Mouse (Mus musculus) liver, embryonic 15.5 days (tissue): Measurements from ENCODE around the gene Icmt. TPM values are rescaled to one million over a fixed set of nuclear protein-coding genes. Genes with fewer than 3 reads are reported as not detected.

ENCODE experiments used
- ATAC-seq: fragments of 200-750 bp; cut with Nextera tagmentation; 2 replicates; pipeline ENCODE4 v1.8.0; 2017; ENCODE audit warnings: moderate number of reproducible peaks, mild to moderate bottlenecking, moderate library complexity; ENCODE audit not compliant: insufficient read depth
- H3K27ac ChIP-seq: fragments of 300-500 bp; sonication (generic); replicated peaks from 2 replicates; pipeline ENCODE4 v1.5.1; 2015; ENCODE audit warnings: mild to moderate bottlenecking, inconsistent platforms
- H3K27me3 ChIP-seq: fragments of 300-500 bp; sonication (generic); 2 replicates; pipeline ENCODE4 v1.6.1; 2015; ENCODE audit warnings: mild to moderate bottlenecking, inconsistent platforms
- H3K36me3 ChIP-seq: fragments of 300-500 bp; sonication (generic); replicated peaks from 2 replicates; pipeline ENCODE4 v1.6.1; 2015; ENCODE audit warnings: moderate library complexity, mild to moderate bottlenecking, inconsistent platforms
- H3K4me1 ChIP-seq: fragments of 300-500 bp; sonication (generic); replicated peaks from 2 replicates; pipeline ENCODE4 v1.6.1; 2015; ENCODE audit warnings: inconsistent platforms
- H3K4me2 ChIP-seq: fragments of 300-500 bp; sonication (generic); 2 replicates; pipeline ENCODE4 v1.6.1; 2015; ENCODE audit warnings: moderate library complexity, mild to moderate bottlenecking, inconsistent platforms
- H3K4me3 ChIP-seq: fragments of 300-500 bp; sonication (generic); replicated peaks from 2 replicates; pipeline ENCODE4 v1.5.1; 2015; ENCODE audit warnings: mild to moderate bottlenecking, inconsistent platforms
- H3K9ac ChIP-seq: fragments of 300-500 bp; sonication (generic); 2 replicates; pipeline ENCODE4 v1.6.1; 2015; ENCODE audit warnings: moderate library complexity, mild to moderate bottlenecking, inconsistent platforms
- H3K9me3 ChIP-seq: fragments of 300-500 bp; sonication (generic); replicated peaks from 2 replicates; pipeline ENCODE4 v1.6.1; 2016; ENCODE audit warnings: inconsistent platforms
- WGBS: fragments of 180-500 bp; shearing (Covaris S2); methylation state at CpG from one replicate; pipeline ENCODE4 v1.1.7; 2015; ENCODE audit warnings: mixed read lengths; ENCODE audit not compliant: insufficient replicate concordance; 5-methylcytosine and 5-hydroxymethylcytosine counted together
- polyA plus RNA-seq: library from polyadenylated mRNA; unstranded; fragments of >200 nt; fragmentation: Nextera tagmentation; extraction: Ambion mirVana; gene quantifications from 2 replicates; pipeline ENCODE4 v1.2.1, GENCODE M21; 2015

The Icmt gene
- polyA plus RNA-seq, 1 experiment from 2014 or later, result 7.6 TPM

- Histone ChIP-seq H3K4me1 (peaks cover 41% of the 10 kb centered on the region), H3K27me3 (peaks cover 4% of the 10 kb centered on the region; the same call in 1 of the 2 replicates), H3K27ac (peak overlapping the region; percentile 77; the same call in 1 of the 2 replicates), H3K36me3 (peaks cover 24% of the 10 kb centered on the region), H3K9ac (peak overlapping the region; percentile 93; the same call in 1 of the 2 replicates), H3K9me3 (no peaks in the 10 kb centered on the region), H3K4me2 (peak overlapping the region; percentile 87), H3K4me3 (peak overlapping the region; percentile 98)
- ATAC-seq, result peak; percentile 34
- WGBS, result 44% methylated on average over 16 of the region's 16 CpGs
Observed at GRCm38 (mm10) chr4:152324641-152325562, 27.9 kb downstream of the Icmt start.

- WGBS, result under 1% methylated on average over 70 of the region's 70 CpGs
- peaks cover 33% of the 10 kb centered on the region for H3K36me3 ChIP-seq
- peak within 1 kb of the TSS; percentile 87 for H3K4me2 ChIP-seq
- peak within 1 kb of the TSS; percentile 93 for H3K9ac ChIP-seq
- peak within 1 kb of the TSS; percentile 77 for H3K27ac ChIP-seq
- peak within 1 kb of the TSS; percentile 98 for H3K4me3 ChIP-seq
- peaks cover 42% of the 10 kb centered on the region for H3K4me1 ChIP-seq
- H3K9me3 ChIP-seq, result no peaks in the 10 kb centered on the region
- H3K27me3 ChIP-seq, result 0 out of 2 replicates have a peak, but pooled peaks cover 4% of the 10 kb centered on the region
- ATAC-seq, result peak; percentile 96
Observed at GRCm38 (mm10) chr4:152325574-152326411, 28.8 kb downstream of the Icmt start, which contains the start of gene Rpl22. TSS of gene Rpl22 (plus strand) at chr4:152325742.

- Histone ChIP-seq H3K4me2 (peak overlapping the region; percentile 87), H3K4me3 (peak overlapping the region; percentile 98), H3K36me3 (peaks cover 40% of the 10 kb centered on the region), H3K27me3 (no peaks in the 10 kb centered on the region), H3K4me1 (peaks cover 48% of the 10 kb centered on the region), H3K9ac (peak overlapping the region; percentile 93), H3K27ac (peak overlapping the region; percentile 77), H3K9me3 (no peaks in the 10 kb centered on the region)
- under 1% methylated on average over 11 of the region's 11 CpGs for WGBS
- ATAC-seq, result no peak
Observed at GRCm38 (mm10) chr4:152326543-152326942, 29.5 kb downstream of the Icmt start.

- no peak overlapping the region for H3K4me3 ChIP-seq
- peaks cover 48% of the 10 kb centered on the region for H3K4me1 ChIP-seq
- no peak overlapping the region for H3K9ac ChIP-seq
- H3K27me3 ChIP-seq, result no peaks in the 10 kb centered on the region
- H3K4me2 ChIP-seq, result no peak overlapping the region
- no peak overlapping the region for H3K27ac ChIP-seq
- 69% methylated on average over 6 of the region's 6 CpGs for WGBS
- ATAC-seq, result no peak
- H3K9me3 ChIP-seq, result no peaks in the 10 kb centered on the region
- H3K36me3 ChIP-seq, result peaks cover 62% of the 10 kb centered on the region
Observed at GRCm38 (mm10) chr4:152328691-152329090, 31.7 kb downstream of the Icmt start.

GRCm38 (mm10) chr4:152332952-152333351 is 35.9 kb downstream of the Icmt start:
- Histone ChIP-seq H3K4me1 (peaks cover 17% of the 10 kb centered on the region), H3K36me3 (peaks cover 79% of the 10 kb centered on the region), H3K27ac (no peak overlapping the region), H3K4me3 (no peak overlapping the region), H3K9me3 (no peaks in the 10 kb centered on the region), H3K9ac (no peak overlapping the region), H3K4me2 (no peak overlapping the region), H3K27me3 (peaks cover 22% of the 10 kb centered on the region)
- 17% methylated on average over 2 of the region's 2 CpGs for WGBS
- ATAC-seq, result peak; percentile 48

GRCm38 (mm10) chr4:152333587-152333986 is 36.6 kb downstream of the Icmt start:
- peaks cover 74% of the 10 kb centered on the region for H3K36me3 ChIP-seq
- WGBS, result 82% methylated on average over 12 of the region's 12 CpGs

GRCm38 (mm10) chr4:152337772-152338171 is 40.7 kb downstream of the Icmt start:
- Histone ChIP-seq H3K27me3 (peaks cover 68% of the 10 kb centered on the region), H3K9me3 (no peaks in the 10 kb centered on the region), H3K4me3 (no peak overlapping the region), H3K4me1 (peaks cover 12% of the 10 kb centered on the region), H3K9ac (no peak overlapping the region), H3K4me2 (no peak overlapping the region), H3K36me3 (peaks cover 32% of the 10 kb centered on the region), H3K27ac (no peak overlapping the region)
- 38% methylated on average over 6 of the region's 6 CpGs for WGBS
- no peak for ATAC-seq

More at GRCm38 (mm10) chr4:152333587-152333986, 36.6 kb downstream of the Icmt start:
- H3K27ac ChIP-seq, result no peak overlapping the region
- no peak overlapping the region for H3K4me3 ChIP-seq
- H3K9me3 ChIP-seq, result no peaks in the 10 kb centered on the region
- no peak for ATAC-seq
- peaks cover 28% of the 10 kb centered on the region for H3K27me3 ChIP-seq
- no peak overlapping the region for H3K9ac ChIP-seq
- H3K4me2 ChIP-seq, result no peak overlapping the region
- H3K4me1 ChIP-seq, result peaks cover 15% of the 10 kb centered on the region

GRCm38 (mm10) chr4:152338419-152339292 is 41.6 kb downstream of the Icmt start, which contains the start of gene Chd5:
TSS of gene Chd5 (plus strand) at chr4:152338651.
- Histone ChIP-seq H3K27me3 (peaks cover 75% of the 10 kb centered on the region), H3K36me3 (peaks cover 23% of the 10 kb centered on the region), H3K4me3 (peak within 1 kb of the TSS; percentile 32), H3K27ac (no peak within 1 kb of the TSS), H3K9ac (no peak within 1 kb of the TSS), H3K4me1 (peaks cover 12% of the 10 kb centered on the region), H3K4me2 (peak within 1 kb of the TSS; percentile 52), H3K9me3 (no peaks in the 10 kb centered on the region)
- ATAC-seq, result no peak
- 2% methylated on average over 114 of the region's 120 CpGs for WGBS

GRCm38 (mm10) chr4:152339293-152339790 is 42.3 kb downstream of the Icmt start:
- Histone ChIP-seq H3K27ac (no peak overlapping the region), H3K27me3 (peaks cover 78% of the 10 kb centered on the region), H3K9ac (no peak overlapping the region), H3K4me1 (peaks cover 13% of the 10 kb centered on the region), H3K9me3 (no peaks in the 10 kb centered on the region), H3K36me3 (peaks cover 16% of the 10 kb centered on the region), H3K4me2 (peak overlapping the region; percentile 52), H3K4me3 (peak overlapping the region; percentile 32)
- 6% methylated on average over 25 of the region's 26 CpGs for WGBS
- ATAC-seq, result no peak
